20 mouse cellular contexts compared by ENCODE assay signal in the genomic region with DNA sequence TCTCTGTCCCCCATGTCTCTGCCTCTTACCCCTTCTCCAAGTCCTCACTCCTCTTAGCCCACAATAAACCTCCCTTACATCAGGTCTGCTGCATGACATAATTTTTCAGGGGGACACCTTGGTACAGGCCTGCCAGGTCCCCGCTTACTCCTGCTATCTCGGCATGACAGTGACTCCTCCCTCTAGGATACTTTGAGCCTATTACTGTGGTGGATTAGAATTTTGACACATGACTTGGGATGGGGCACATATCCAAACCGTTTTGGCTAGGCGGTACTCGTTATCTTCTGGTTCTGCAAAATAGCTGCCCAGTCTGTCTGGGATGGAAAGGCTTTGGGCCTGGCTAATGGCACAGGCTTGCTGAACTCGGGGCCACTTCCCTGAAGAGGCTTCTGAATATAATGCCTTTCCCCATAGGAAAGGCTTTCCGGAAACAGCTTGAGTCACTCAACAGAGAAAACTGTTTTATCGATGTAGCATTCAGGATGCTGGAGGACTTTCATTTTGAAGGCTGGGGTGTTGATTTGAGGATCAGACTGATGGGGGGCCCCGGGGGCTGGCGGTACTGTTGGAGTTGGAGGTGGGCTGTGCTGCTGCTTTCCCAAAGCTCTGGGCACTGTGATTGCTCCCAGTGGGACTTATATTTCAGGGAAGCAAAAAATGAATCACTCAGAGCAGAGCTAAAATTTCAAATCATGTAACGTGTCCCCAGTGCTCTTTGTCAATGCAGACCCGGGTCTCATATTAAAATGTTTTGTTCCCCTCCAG. TPM values are rescaled to one million over a fixed set of nuclear protein-coding genes. Genes with fewer than 3 reads are reported as not detected.
DNase-seq lines count a peak whose midpoint lies in the region; ATAC-seq and TF ChIP-seq lines count a peak whose summit lies in the region.
"Had no signal": no experiment of that assay in that cellular context is flagged by ENCODE, and none has a peak within 500 bp of the region (broad histone marks: within the 10 kb centered on the region; RNA-seq: fewer than 3 reads in every experiment).

No protein-coding gene starts in this region.

- H3K4me2 ChIP-seq in heart, embryonic 12.5 days = no peak overlapping the region
- H3K4me2 ChIP-seq in neural tube, embryonic 11.5 days (ENCODE audit: low read depth) = no peak overlapping the region
- no peak overlapping the region for H3K4me2 ChIP-seq in neural tube, embryonic 15.5 days
- H3K4me2 ChIP-seq in hindbrain, embryonic 11.5 days (replicated peaks; ENCODE audit: low read depth, low read length) = no peak overlapping the region
- peak overlapping the region; percentile 8; the same call in 1 of the 2 replicates for H3K4me2 ChIP-seq in midbrain, embryonic 15.5 days

- no peaks in the 10 kb centered on the region for H3K4me1 ChIP-seq in heart, adult 2 months (ENCODE audit: control insufficient read depth, insufficient read depth, low read length)
- peaks cover 9% of the 10 kb centered on the region; the same call in 1 of the 2 replicates for H3K4me1 ChIP-seq in heart, embryonic 12.5 days (replicated peaks)
- no peaks in the 10 kb centered on the region for H3K4me1 ChIP-seq in neural tube, embryonic 11.5 days (ENCODE audit: control insufficient read depth, insufficient read depth, low read length)
- peaks cover 8% of the 10 kb centered on the region for H3K4me1 ChIP-seq in neural tube, embryonic 15.5 days
- H3K4me1 ChIP-seq in hindbrain, embryonic 11.5 days (replicated peaks; ENCODE audit: control insufficient read depth, insufficient read depth, low read length) = 0 out of 2 replicates have a peak, but pooled peaks cover 4% of the 10 kb centered on the region
- peaks cover 17% of the 10 kb centered on the region for H3K4me1 ChIP-seq in midbrain, embryonic 15.5 days

- peak overlapping the region; percentile 9; the same call in 1 of the 2 replicates for H3K27ac ChIP-seq in heart, adult 2 months
- H3K27ac ChIP-seq in heart, embryonic 12.5 days (ENCODE audit: poor library complexity, severe bottlenecking) = no peak overlapping the region
- H3K27ac ChIP-seq in neural tube, embryonic 11.5 days (ENCODE audit: low read depth, low read length) = 0 out of 2 replicates have a peak overlapping the region, but pooled peaks have one; percentile 29
- no peak overlapping the region for H3K27ac ChIP-seq in neural tube, embryonic 15.5 days (replicated peaks)
- peak overlapping the region; percentile 58 for H3K27ac ChIP-seq in hindbrain, embryonic 11.5 days (ENCODE audit: low read depth, low read length)
- H3K27ac ChIP-seq in midbrain, embryonic 15.5 days = peak overlapping the region; percentile 69
- H3K27ac ChIP-seq: layer of hippocampus, adult 2 months; liver, embryonic 14.5 days had no signal

- H3K4me3 ChIP-seq in heart, adult 2 months = no peak overlapping the region; the same call in 1 of the 2 replicates
- H3K4me3 ChIP-seq in heart, embryonic 12.5 days = no peak overlapping the region
- no peak overlapping the region for H3K4me3 ChIP-seq in neural tube, embryonic 11.5 days (ENCODE audit: low read depth, low read length)
- no peak overlapping the region for H3K4me3 ChIP-seq in neural tube, embryonic 15.5 days (replicated peaks)
- H3K4me3 ChIP-seq in hindbrain, embryonic 11.5 days (ENCODE audit: low read depth, low read length) = no peak overlapping the region
- no peak overlapping the region for H3K4me3 ChIP-seq in midbrain, embryonic 15.5 days
- H3K4me3 ChIP-seq: erythroblast, embryonic 14.5 days; layer of hippocampus, adult 2 months had no signal

- 35% methylated on average over 12 of the region's 12 CpGs for WGBS in heart, adult 2 months
- WGBS in heart, embryonic 12.5 days = 59% methylated on average over 12 of the region's 12 CpGs
- WGBS in neural tube, embryonic 11.5 days = 79% methylated on average over 12 of the region's 12 CpGs
- 71% methylated on average over 12 of the region's 12 CpGs for WGBS in neural tube, embryonic 15.5 days
- 75% methylated on average over 12 of the region's 12 CpGs for WGBS in hindbrain, embryonic 11.5 days
- WGBS in midbrain, embryonic 15.5 days = 48% methylated on average over 12 of the region's 12 CpGs

- TF ChIP-seq POLR2A in heart, adult 2 months (IDR thresholded peaks at IDR 0.05; ENCODE audit: insufficient read depth, low read depth, low read length) = no peak

- intact Hi-C loops in heart, adult 2 months (cut with DNase I) = no loop called here

- H3K9ac ChIP-seq in heart, adult 2 months (ENCODE audit: low read depth, low read length) = no peak overlapping the region
- no peak overlapping the region for H3K9ac ChIP-seq in heart, embryonic 12.5 days
- no peak overlapping the region for H3K9ac ChIP-seq in neural tube, embryonic 11.5 days (ENCODE audit: low read length)
- no peak overlapping the region for H3K9ac ChIP-seq in neural tube, embryonic 15.5 days (replicated peaks)
- H3K9ac ChIP-seq in hindbrain, embryonic 11.5 days (ENCODE audit: low read depth, low read length) = no peak overlapping the region
- no peak overlapping the region for H3K9ac ChIP-seq in midbrain, embryonic 15.5 days
- H3K9ac ChIP-seq: liver, embryonic 14.5 days had no signal

- no peak for TF ChIP-seq EP300 in heart, adult 2 months (IDR thresholded peaks at IDR 0.05; ENCODE audit: insufficient read depth, low read depth, low read length)

- no peaks in the 10 kb centered on the region for H3K27me3 ChIP-seq in heart, adult 2 months (ENCODE audit: control insufficient read depth, insufficient read depth, low read length)
- H3K27me3 ChIP-seq in heart, embryonic 12.5 days (replicated peaks) = no peaks in the 10 kb centered on the region
- H3K27me3 ChIP-seq in neural tube, embryonic 11.5 days (ENCODE audit: control insufficient read depth, insufficient read depth, low read length) = no peaks in the 10 kb centered on the region
- no peaks in the 10 kb centered on the region for H3K27me3 ChIP-seq in neural tube, embryonic 15.5 days (replicated peaks)
- no peaks in the 10 kb centered on the region for H3K27me3 ChIP-seq in hindbrain, embryonic 11.5 days (ENCODE audit: control insufficient read depth, insufficient read depth, low read length)
- H3K27me3 ChIP-seq in midbrain, embryonic 15.5 days (replicated peaks) = no peaks in the 10 kb centered on the region

- no peaks in the 10 kb centered on the region for H3K79me2 ChIP-seq in heart, adult 2 months (replicated peaks; ENCODE audit: control insufficient read depth, insufficient read depth, low read length)

- no peaks in the 10 kb centered on the region for H3K9me3 ChIP-seq in heart, embryonic 12.5 days (replicated peaks)
- H3K9me3 ChIP-seq in neural tube, embryonic 11.5 days (ENCODE audit: control insufficient read depth, low read length) = no peaks in the 10 kb centered on the region
- H3K9me3 ChIP-seq in neural tube, embryonic 15.5 days (replicated peaks) = no peaks in the 10 kb centered on the region
- H3K9me3 ChIP-seq in hindbrain, embryonic 11.5 days (ENCODE audit: control insufficient read depth, low read length) = no peaks in the 10 kb centered on the region
- H3K9me3 ChIP-seq in midbrain, embryonic 15.5 days = no peaks in the 10 kb centered on the region

- ATAC-seq in heart, embryonic 12.5 days (ENCODE audit: insufficient number of reproducible peaks, low FRiP score) = no peak
- ATAC-seq in neural tube, embryonic 11.5 days (ENCODE audit: insufficient read depth, low FRiP score, low TSS enrichment) = no peak
- no peak; the same call in 1 of the 2 replicates for ATAC-seq in neural tube, embryonic 15.5 days (ENCODE audit: low FRiP score)
- ATAC-seq in hindbrain, embryonic 11.5 days (ENCODE audit: low FRiP score) = 0 out of 2 replicates have a peak, but pooled peaks have one; percentile 22
- peak; percentile 53 for ATAC-seq in midbrain, embryonic 15.5 days (replicated peaks)

- TF ChIP-seq CTCF in heart, adult 2 months (IDR thresholded peaks at IDR 0.05) = no peak

- DNase-seq in heart, adult 2 months = peak in 1 of 2 experiments; percentile 17
- DNase-seq in neural tube, embryonic 11.5 days (ENCODE audit: low spot score) = no peak
- DNase-seq in hindbrain, embryonic 11.5 days (ENCODE audit: low spot score) = no peak
- DNase-seq in left cerebral cortex, adult 18-20 months (ENCODE audit: low spot score in 2 of 2) = no peak
- no peak for DNase-seq in adrenal gland, adult 2 months
- DNase-seq: cerebellum, adult 2 months; lung, postnatal 36 days had no signal

- no peaks in the 10 kb centered on the region for H3K36me3 ChIP-seq in heart, adult 2 months (ENCODE audit: control insufficient read depth, insufficient read depth, low read length)
- no peaks in the 10 kb centered on the region for H3K36me3 ChIP-seq in heart, embryonic 12.5 days
- no peaks in the 10 kb centered on the region for H3K36me3 ChIP-seq in neural tube, embryonic 11.5 days (ENCODE audit: control insufficient read depth, insufficient read depth, low read length)
- no peaks in the 10 kb centered on the region for H3K36me3 ChIP-seq in neural tube, embryonic 15.5 days
- H3K36me3 ChIP-seq in hindbrain, embryonic 11.5 days (ENCODE audit: control insufficient read depth, insufficient read depth, low read length) = no peaks in the 10 kb centered on the region
- no peaks in the 10 kb centered on the region for H3K36me3 ChIP-seq in midbrain, embryonic 15.5 days (replicated peaks)

RNA-seq across cellular contexts. Expression of a gene that starts 27.1 kb away (rescaled TPM):
- not detected for total RNA-seq in heart, adult 2 months (2021)
- not detected in 2 replicates for polyA plus RNA-seq in heart, adult 2 months (2012; rRNA removed)
- polyA plus RNA-seq in heart, embryonic 12.5 days (2016; fragmentation: Nextera tagmentation; extraction: Ambion mirVana) = not detected in 2 replicates
- polyA plus RNA-seq in neural tube, embryonic 11.5 days (2014; fragmentation: Nextera tagmentation; extraction: Ambion mirVana) = not detected in 2 replicates
- not detected in 2 replicates for polyA plus RNA-seq in neural tube, embryonic 15.5 days (2015; fragmentation: Nextera tagmentation; extraction: Ambion mirVana)
- not detected in 2 replicates for polyA plus RNA-seq in hindbrain, embryonic 11.5 days (2014; fragmentation: Nextera tagmentation; extraction: Ambion mirVana)
- not detected in 2 replicates for polyA plus RNA-seq in midbrain, embryonic 15.5 days (2015; fragmentation: Nextera tagmentation; extraction: Ambion mirVana)
- total RNA-seq in left cerebral cortex, adult 18-20 months (2021) = not detected
- not detected for total RNA-seq in adrenal gland, adult 2 months (2021)
- not detected in 2 replicates for polyA plus RNA-seq in adrenal gland, adult 2 months (2012; rRNA removed)
- total RNA-seq: adrenal gland, postnatal 4 days; gastrocnemius, postnatal 4 days; layer of hippocampus, adult 2 months; left cerebral cortex, postnatal 14 days; MEL had no signal
- polyA plus RNA-seq: cerebellum, adult 2 months; erythroblast, embryonic 14.5 days; intestine, embryonic 14.5 days; liver, embryonic 14.5 days; small intestine, adult 2 months; testis, adult 2 months had no signal

Comparison
In these comparisons a context has a peak if more than half of its experiments do, and no peak if none do; other contexts are left out.
1. H3K27ac ChIP-seq: peak in heart, adult 2 months (single experiment), neural tube, embryonic 11.5 days (single experiment), hindbrain, embryonic 11.5 days (single experiment) and midbrain, embryonic 15.5 days (single experiment); none in heart, embryonic 12.5 days (single experiment) and neural tube, embryonic 15.5 days (single experiment).
2. ATAC-seq: peak in hindbrain, embryonic 11.5 days (single experiment) and midbrain, embryonic 15.5 days (single experiment); none in heart, embryonic 12.5 days (single experiment), neural tube, embryonic 11.5 days (single experiment) and neural tube, embryonic 15.5 days (single experiment).